ENCODE assay signal across 21 mouse cellular contexts in the genomic region with DNA sequence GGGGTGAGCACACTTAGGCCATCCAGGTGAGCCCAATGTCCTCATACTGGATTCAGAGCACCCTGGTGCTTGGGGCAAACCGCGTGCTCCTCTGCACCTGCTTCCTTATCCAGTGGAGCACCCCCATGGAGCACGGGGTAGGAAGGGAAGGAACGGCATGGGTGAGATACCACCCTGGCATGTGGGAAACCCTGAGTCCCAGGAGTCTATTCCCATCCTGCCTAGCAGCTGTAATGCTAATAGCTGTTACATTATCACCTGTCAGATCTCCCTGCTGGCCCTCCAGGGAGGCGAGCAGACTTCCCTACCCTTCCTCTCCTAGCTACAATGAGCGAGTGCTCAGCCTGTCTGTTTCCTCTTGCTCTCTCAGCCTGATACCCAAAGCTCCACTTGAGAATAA. TPM values are rescaled to one million over a fixed set of nuclear protein-coding genes. Genes with fewer than 3 reads are reported as not detected.
A peak's percentile ranks its signal among the peaks of the same experiment; 100 is the strongest.
DNase-seq lines count a peak whose midpoint lies in the region; ATAC-seq and TF ChIP-seq lines count a peak whose summit lies in the region.
"Had no signal": no experiment of that assay in that cellular context is flagged by ENCODE, and none has a peak within 500 bp of the region (broad histone marks: within the 10 kb centered on the region; RNA-seq: fewer than 3 reads in every experiment).

No protein-coding gene starts in this region.

- no peaks in the 10 kb centered on the region for H3K36me3 ChIP-seq in forebrain, embryonic 12.5 days (replicated peaks)
- H3K36me3 ChIP-seq in forebrain, embryonic 16.5 days (ENCODE audit: control insufficient read depth, insufficient read depth), result 0 out of 2 replicates have a peak, but pooled peaks cover 2% of the 10 kb centered on the region
- no peaks in the 10 kb centered on the region for H3K36me3 ChIP-seq in midbrain, embryonic 11.5 days (ENCODE audit: control insufficient read depth, insufficient read depth, low read length)
- H3K36me3 ChIP-seq in midbrain, embryonic 15.5 days (replicated peaks), result 0 out of 2 replicates have a peak, but pooled peaks cover 6% of the 10 kb centered on the region
- no peaks in the 10 kb centered on the region for H3K36me3 ChIP-seq in embryonic facial prominence, embryonic 10.5 days (replicated peaks)
- peaks cover 9% of the 10 kb centered on the region for H3K36me3 ChIP-seq in midbrain, embryonic 13.5 days
- H3K36me3 ChIP-seq in lung, postnatal 0 days (ENCODE audit: insufficient read depth, low read length), result no peaks in the 10 kb centered on the region
- H3K36me3 ChIP-seq: embryonic facial prominence, embryonic 12.5 days; limb, embryonic 15.5 days; lung, embryonic 15.5 days had no signal

- H3K4me3 ChIP-seq in forebrain, embryonic 12.5 days (replicated peaks), result no peak overlapping the region
- no peak overlapping the region for H3K4me3 ChIP-seq in forebrain, embryonic 16.5 days (replicated peaks; ENCODE audit: low read length)
- no peak overlapping the region for H3K4me3 ChIP-seq in midbrain, embryonic 11.5 days (ENCODE audit: low read depth, low read length)
- H3K4me3 ChIP-seq in midbrain, embryonic 15.5 days, result no peak overlapping the region
- H3K4me3 ChIP-seq in embryonic facial prominence, embryonic 10.5 days, result no peak overlapping the region
- H3K4me3 ChIP-seq in midbrain, embryonic 13.5 days (replicated peaks), result no peak overlapping the region
- no peak overlapping the region for H3K4me3 ChIP-seq in lung, postnatal 0 days (ENCODE audit: low read depth, low read length)
- H3K4me3 ChIP-seq: embryonic facial prominence, embryonic 12.5 days; left cerebral cortex, adult 2 months; limb, embryonic 15.5 days; lung, embryonic 15.5 days; myocyte had no signal

- no peak for TF ChIP-seq CTCF in lung, postnatal 0 days (IDR thresholded peaks at IDR 0.05)

- 0 out of 2 replicates have a peak overlapping the region, but pooled peaks have one; percentile 16 for H3K4me2 ChIP-seq in forebrain, embryonic 12.5 days
- H3K4me2 ChIP-seq in forebrain, embryonic 16.5 days (ENCODE audit: low read length), result no peak overlapping the region
- H3K4me2 ChIP-seq in midbrain, embryonic 11.5 days, result no peak overlapping the region
- H3K4me2 ChIP-seq in midbrain, embryonic 15.5 days, result no peak overlapping the region
- H3K4me2 ChIP-seq in midbrain, embryonic 13.5 days (replicated peaks), result no peak overlapping the region
- H3K4me2 ChIP-seq in lung, postnatal 0 days (replicated peaks; ENCODE audit: low read depth, low read length), result no peak overlapping the region
- H3K4me2 ChIP-seq: embryonic facial prominence, embryonic 12.5 days; limb, embryonic 15.5 days; lung, embryonic 15.5 days had no signal

- H3K9ac ChIP-seq in forebrain, embryonic 12.5 days, result no peak overlapping the region
- no peak overlapping the region for H3K9ac ChIP-seq in forebrain, embryonic 16.5 days (replicated peaks; ENCODE audit: low read depth, low read length)
- no peak overlapping the region for H3K9ac ChIP-seq in midbrain, embryonic 11.5 days (ENCODE audit: low read length)
- H3K9ac ChIP-seq in midbrain, embryonic 15.5 days, result no peak overlapping the region
- no peak overlapping the region for H3K9ac ChIP-seq in midbrain, embryonic 13.5 days (replicated peaks)
- no peak overlapping the region for H3K9ac ChIP-seq in lung, postnatal 0 days (replicated peaks; ENCODE audit: low read depth)
- H3K9ac ChIP-seq: embryonic facial prominence, embryonic 12.5 days; limb, embryonic 15.5 days; liver, embryonic 14.5 days; lung, embryonic 15.5 days had no signal

- WGBS in forebrain, embryonic 12.5 days, result 59% methylated on average over 6 of the region's 6 CpGs
- WGBS in forebrain, embryonic 16.5 days, result 42% methylated on average over 6 of the region's 6 CpGs
- 61% methylated on average over 6 of the region's 6 CpGs for WGBS in midbrain, embryonic 11.5 days
- WGBS in midbrain, embryonic 15.5 days, result 55% methylated on average over 6 of the region's 6 CpGs
- WGBS in embryonic facial prominence, embryonic 10.5 days, result 56% methylated on average over 6 of the region's 6 CpGs
- 48% methylated on average over 6 of the region's 6 CpGs for WGBS in midbrain, embryonic 13.5 days
- 50% methylated on average over 6 of the region's 6 CpGs for WGBS in lung, postnatal 0 days

- ATAC-seq in forebrain, embryonic 12.5 days (ENCODE audit: low FRiP score), result peak; percentile 51
- ATAC-seq in forebrain, embryonic 16.5 days, result no peak
- no peak for ATAC-seq in midbrain, embryonic 11.5 days (ENCODE audit: low FRiP score)
- ATAC-seq in midbrain, embryonic 15.5 days (replicated peaks), result no peak
- peak; percentile 27; the same call in 1 of the 2 replicates for ATAC-seq in midbrain, embryonic 13.5 days
- no peak for ATAC-seq in lung, postnatal 0 days
- ATAC-seq: CD4-positive, CD25-positive, alpha-beta regulatory T cell, adult 4 months had no signal

- peaks cover 33% of the 10 kb centered on the region for H3K4me1 ChIP-seq in forebrain, embryonic 12.5 days
- peaks cover 13% of the 10 kb centered on the region for H3K4me1 ChIP-seq in forebrain, embryonic 16.5 days (replicated peaks; ENCODE audit: control insufficient read depth, insufficient read depth, low read length)
- H3K4me1 ChIP-seq in midbrain, embryonic 11.5 days (ENCODE audit: control insufficient read depth, insufficient read depth, low read length), result peaks cover 22% of the 10 kb centered on the region
- peaks cover 21% of the 10 kb centered on the region for H3K4me1 ChIP-seq in midbrain, embryonic 15.5 days
- peaks cover 57% of the 10 kb centered on the region for H3K4me1 ChIP-seq in embryonic facial prominence, embryonic 10.5 days
- peaks cover 34% of the 10 kb centered on the region for H3K4me1 ChIP-seq in midbrain, embryonic 13.5 days (replicated peaks)
- H3K4me1 ChIP-seq in lung, postnatal 0 days (ENCODE audit: insufficient read depth, low read depth, low read length), result no peaks in the 10 kb centered on the region
- H3K4me1 ChIP-seq: limb, embryonic 15.5 days; lung, embryonic 15.5 days had no signal

- no peaks in the 10 kb centered on the region for H3K9me3 ChIP-seq in forebrain, embryonic 12.5 days
- no peaks in the 10 kb centered on the region for H3K9me3 ChIP-seq in forebrain, embryonic 16.5 days (ENCODE audit: control insufficient read depth, low read length)
- H3K9me3 ChIP-seq in midbrain, embryonic 11.5 days (ENCODE audit: control insufficient read depth, low read length), result no peaks in the 10 kb centered on the region
- H3K9me3 ChIP-seq in midbrain, embryonic 15.5 days, result no peaks in the 10 kb centered on the region
- H3K9me3 ChIP-seq in embryonic facial prominence, embryonic 10.5 days, result no peaks in the 10 kb centered on the region
- no peaks in the 10 kb centered on the region for H3K9me3 ChIP-seq in midbrain, embryonic 13.5 days
- no peaks in the 10 kb centered on the region for H3K9me3 ChIP-seq in lung, postnatal 0 days (ENCODE audit: low read length)
- H3K9me3 ChIP-seq: embryonic facial prominence, embryonic 12.5 days; limb, embryonic 15.5 days; lung, embryonic 15.5 days had no signal

- H3K27ac ChIP-seq in forebrain, embryonic 12.5 days, result peak overlapping the region; percentile 59
- H3K27ac ChIP-seq in forebrain, embryonic 16.5 days (ENCODE audit: low read length), result no peak overlapping the region
- H3K27ac ChIP-seq in midbrain, embryonic 11.5 days (ENCODE audit: low read depth, low read length), result peak overlapping the region; percentile 51; the same call in 1 of the 2 replicates
- no peak overlapping the region for H3K27ac ChIP-seq in midbrain, embryonic 15.5 days
- H3K27ac ChIP-seq in embryonic facial prominence, embryonic 10.5 days (replicated peaks), result peak overlapping the region; percentile 25; the same call in 1 of the 2 replicates
- H3K27ac ChIP-seq in midbrain, embryonic 13.5 days, result peak overlapping the region; percentile 78; the same call in 1 of the 2 replicates
- H3K27ac ChIP-seq in lung, postnatal 0 days (ENCODE audit: low read length), result no peak overlapping the region
- H3K27ac ChIP-seq: embryonic facial prominence, embryonic 12.5 days; left cerebral cortex, adult 2 months; limb, embryonic 15.5 days; liver, embryonic 14.5 days; lung, embryonic 15.5 days had no signal

- no peak for DNase-seq in midbrain, embryonic 11.5 days (ENCODE audit: low spot score, missing footprints)
- no peak for DNase-seq in embryonic facial prominence, embryonic 10.5 days (ENCODE audit: low spot score)
- DNase-seq in lung, postnatal 0 days (ENCODE audit: low spot score), result no peak
- no peak for DNase-seq in urinary bladder, postnatal 4 days (ENCODE audit: low spot score in 2 of 2)
- DNase-seq: cerebellum, adult 11-12 months; cerebellum, postnatal 10 days; kidney, adult 2 months; kidney, postnatal 10 days; left cerebral cortex, postnatal 4 days; lung, postnatal 4 days had no signal

- H3K27me3 ChIP-seq in forebrain, embryonic 12.5 days, result peaks cover 54% of the 10 kb centered on the region
- no peaks in the 10 kb centered on the region for H3K27me3 ChIP-seq in forebrain, embryonic 16.5 days (replicated peaks; ENCODE audit: control insufficient read depth, insufficient read depth, low read length)
- peaks cover 2% of the 10 kb centered on the region for H3K27me3 ChIP-seq in midbrain, embryonic 11.5 days (ENCODE audit: control insufficient read depth, insufficient read depth, low read length)
- H3K27me3 ChIP-seq in midbrain, embryonic 15.5 days (replicated peaks), result peaks cover 5% of the 10 kb centered on the region; the same call in 1 of the 2 replicates
- H3K27me3 ChIP-seq in embryonic facial prominence, embryonic 10.5 days (replicated peaks; ENCODE audit: low read depth, poor library complexity, severe bottlenecking), result peaks cover 77% of the 10 kb centered on the region
- H3K27me3 ChIP-seq in midbrain, embryonic 13.5 days, result peaks cover 36% of the 10 kb centered on the region
- H3K27me3 ChIP-seq in lung, postnatal 0 days (replicated peaks; ENCODE audit: insufficient read depth, low read length), result no peaks in the 10 kb centered on the region
- H3K27me3 ChIP-seq: embryonic facial prominence, embryonic 12.5 days; lung, embryonic 15.5 days had no signal

- TF ChIP-seq EP300 in lung, postnatal 0 days (IDR thresholded peaks at IDR 0.05), result no peak

RNA-seq across cellular contexts. Expression of a gene that starts 26.0 kb away (rescaled TPM):
- polyA plus RNA-seq in forebrain, embryonic 12.5 days (2016; fragmentation: Nextera tagmentation; extraction: Ambion mirVana), result 0.32 and 0.96 TPM in 2 replicates
- 0.82 and 0.83 TPM in 2 replicates for polyA plus RNA-seq in forebrain, embryonic 16.5 days (2015; fragmentation: Nextera tagmentation; extraction: Ambion mirVana)
- 0.94 and 0.95 TPM in 2 replicates for polyA plus RNA-seq in midbrain, embryonic 11.5 days (2014; fragmentation: Nextera tagmentation; extraction: Ambion mirVana)
- 1.3 and 1.4 TPM in 2 replicates for polyA plus RNA-seq in midbrain, embryonic 15.5 days (2015; fragmentation: Nextera tagmentation; extraction: Ambion mirVana)
- polyA plus RNA-seq in embryonic facial prominence, embryonic 10.5 days (2016; fragmentation: Nextera tagmentation; extraction: Ambion mirVana), result 0.39 and 0.65 TPM in 2 replicates
- 0.87 and 1.1 TPM in 2 replicates for polyA plus RNA-seq in midbrain, embryonic 13.5 days (2015; fragmentation: Nextera tagmentation; extraction: Ambion mirVana)
- 1.0 and 1.1 TPM in 2 replicates for polyA plus RNA-seq in lung, postnatal 0 days (2015; fragmentation: Nextera tagmentation; extraction: Ambion mirVana)
- polyA plus RNA-seq: myocyte had no signal

RNA-seq across cellular contexts. Expression of a gene that starts 46.0 kb away (rescaled TPM):
- 4.8 and 5.6 TPM in 2 replicates for polyA plus RNA-seq in forebrain, embryonic 12.5 days (2016; fragmentation: Nextera tagmentation; extraction: Ambion mirVana)
- 16.4 and 18.5 TPM in 2 replicates for polyA plus RNA-seq in forebrain, embryonic 16.5 days (2015; fragmentation: Nextera tagmentation; extraction: Ambion mirVana)
- polyA plus RNA-seq in midbrain, embryonic 11.5 days (2014; fragmentation: Nextera tagmentation; extraction: Ambion mirVana), result 2.2 and 2.9 TPM in 2 replicates
- polyA plus RNA-seq in midbrain, embryonic 15.5 days (2015; fragmentation: Nextera tagmentation; extraction: Ambion mirVana), result 15.7 and 16.1 TPM in 2 replicates
- 2.1 and 2.2 TPM in 2 replicates for polyA plus RNA-seq in embryonic facial prominence, embryonic 10.5 days (2016; fragmentation: Nextera tagmentation; extraction: Ambion mirVana)
- 5.9 and 7.3 TPM in 2 replicates for polyA plus RNA-seq in midbrain, embryonic 13.5 days (2015; fragmentation: Nextera tagmentation; extraction: Ambion mirVana)
- polyA plus RNA-seq in lung, postnatal 0 days (2015; fragmentation: Nextera tagmentation; extraction: Ambion mirVana), result 1.4 and 1.9 TPM in 2 replicates

Comparison
In these comparisons a context has a peak if more than half of its experiments do, and no peak if none do; other contexts are left out.
1. ATAC-seq: peak in forebrain, embryonic 12.5 days (single experiment) and midbrain, embryonic 13.5 days (single experiment); none in forebrain, embryonic 16.5 days (single experiment), midbrain, embryonic 11.5 days (single experiment), midbrain, embryonic 15.5 days (single experiment) and lung, postnatal 0 days (single experiment).
2. H3K27ac ChIP-seq: peak in forebrain, embryonic 12.5 days (single experiment), midbrain, embryonic 11.5 days (single experiment), embryonic facial prominence, embryonic 10.5 days (single experiment) and midbrain, embryonic 13.5 days (single experiment); none in forebrain, embryonic 16.5 days (single experiment), midbrain, embryonic 15.5 days (single experiment) and lung, postnatal 0 days (single experiment).